Mouse (Mus musculus) liver, postnatal 0 days (tissue): ENCODE measurements at regions not wholly inside any gene's neighbourhood (a gene's known extent, or its start where the extent isn't known, plus 50 kb on each side); places are given as distances from the start of the nearest gene placed in this dataset.

ENCODE experiments used
- ATAC-seq: fragments of 200-750 bp; cut with Nextera tagmentation; 2 replicates; pipeline ENCODE4 v1.8.0; 2017; ENCODE audit warnings: mild to moderate bottlenecking, moderate library complexity
- DNase-seq: peaks from one replicate; pipeline ENCODE4 v3.0.0-alpha.2; 2016
- H3K27ac ChIP-seq: fragments of 300-500 bp; sonication (generic); 2 replicates; pipeline ENCODE4 v1.5.1; 2014; ENCODE audit warnings: antibody characterized with exemption, moderate library complexity, mild to moderate bottlenecking, low read depth
- H3K27me3 ChIP-seq: fragments of 300-500 bp; sonication (generic); 2 replicates; pipeline ENCODE4 v1.6.1; 2014; ENCODE audit warnings: low read length, control low read depth, mixed read lengths; ENCODE audit not compliant: insufficient read depth
- H3K36me3 ChIP-seq: fragments of 300-500 bp; sonication (generic); replicated peaks from 2 replicates; pipeline ENCODE4 v1.6.1; 2014; ENCODE audit warnings: mild to moderate bottlenecking, control low read depth, low read length, moderate library complexity, mixed read lengths; ENCODE audit not compliant: insufficient read depth
- H3K4me1 ChIP-seq: fragments of 300-500 bp; sonication (generic); 2 replicates; pipeline ENCODE4 v1.6.1; 2014; ENCODE audit warnings: antibody characterized with exemption, mild to moderate bottlenecking, control low read depth; ENCODE audit not compliant: insufficient read depth
- H3K4me2 ChIP-seq: fragments of 300-500 bp; sonication (generic); 2 replicates; pipeline ENCODE4 v1.6.1; 2014; ENCODE audit warnings: low read depth, mild to moderate bottlenecking, low read length, moderate library complexity, mixed read lengths
- H3K4me3 ChIP-seq: fragments of 300-500 bp; sonication (generic); 2 replicates; pipeline ENCODE4 v1.5.1; 2014; ENCODE audit warnings: low read depth, low read length
- H3K9ac ChIP-seq: fragments of 300-500 bp; sonication (generic); replicated peaks from 2 replicates; pipeline ENCODE4 v1.6.1; 2014; ENCODE audit warnings: mild to moderate bottlenecking, moderate library complexity
- H3K9me3 ChIP-seq: fragments of 300-500 bp; sonication (generic); 2 replicates; pipeline ENCODE4 v1.6.1; 2016; ENCODE audit warnings: mild to moderate bottlenecking, control low read depth, low read length, mixed read lengths
- CTCF ChIP-seq: sonication (generic); IDR thresholded peaks from 2 replicates; pipeline ENCODE4 v1.5.1; 2016; ENCODE audit warnings: antibody characterized with exemption, low read depth
- EP300 ChIP-seq: IDR thresholded peaks from 2 replicates; pipeline ENCODE4 v1.6.1; 2016; ENCODE audit warnings: antibody characterized with exemption, low read depth, mild to moderate bottlenecking
- WGBS: fragments of 180-500 bp; shearing (Covaris S2); extraction: QIAGEN DNeasy Blood & Tissue Kit; methylation state at CpG from one replicate; pipeline ENCODE4 v1.1.7; 2014; ENCODE audit not compliant: insufficient replicate concordance; 5-methylcytosine and 5-hydroxymethylcytosine counted together

DNA sequence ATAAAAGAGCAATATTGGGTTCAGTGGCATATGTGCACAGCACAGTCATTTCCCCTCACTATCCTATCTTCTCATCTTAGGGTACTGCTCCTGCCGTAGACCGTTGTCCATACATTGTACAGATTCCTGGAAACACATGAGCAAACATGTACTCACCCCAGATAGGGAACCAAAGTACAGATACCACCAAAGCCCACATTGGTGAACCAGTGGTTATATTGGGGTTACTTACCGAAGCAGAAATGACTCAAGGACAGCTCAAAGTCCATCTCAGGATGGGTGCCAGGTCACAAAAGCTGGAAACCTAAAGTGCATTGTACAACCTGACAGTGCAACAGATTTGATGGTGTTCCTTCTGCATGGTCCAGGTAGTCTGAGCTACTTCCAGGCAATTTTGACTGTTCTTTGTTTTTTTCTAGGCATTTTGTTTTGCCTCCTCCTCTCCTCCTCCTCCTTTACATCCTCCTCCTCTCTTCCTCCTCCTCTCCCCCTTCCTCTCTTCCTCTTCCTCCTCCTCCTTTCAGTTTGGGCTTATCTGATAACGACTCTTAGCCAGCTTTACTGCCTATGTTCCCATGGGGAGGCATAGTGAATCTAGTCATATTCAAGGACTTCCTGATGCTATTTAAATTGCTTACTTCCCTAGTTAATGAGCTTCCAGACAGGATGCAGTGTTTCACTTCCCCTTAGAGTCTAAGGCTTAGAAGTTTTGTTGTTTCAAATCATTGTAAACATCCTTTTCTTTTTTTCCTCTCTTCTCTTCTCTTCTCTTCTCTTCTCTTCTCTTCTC, 65.1 kb upstream of the Tab2 start:
- H3K36me3 ChIP-seq = no peaks in the 10 kb centered on the region
- TF ChIP-seq CTCF = no peak
- TF ChIP-seq EP300 = no peak
- no peak overlapping the region for H3K4me3 ChIP-seq
- no peaks in the 10 kb centered on the region for H3K27me3 ChIP-seq
- no peak overlapping the region for H3K9ac ChIP-seq
- H3K27ac ChIP-seq = no peak overlapping the region
- H3K4me2 ChIP-seq = no peak overlapping the region
- WGBS = 25% methylated on average over 4 of the region's 4 CpGs
- H3K9me3 ChIP-seq = no peaks in the 10 kb centered on the region
- no peak for DNase-seq
- peak; percentile 67 for ATAC-seq
- peaks cover 11% of the 10 kb centered on the region for H3K4me1 ChIP-seq

DNA sequence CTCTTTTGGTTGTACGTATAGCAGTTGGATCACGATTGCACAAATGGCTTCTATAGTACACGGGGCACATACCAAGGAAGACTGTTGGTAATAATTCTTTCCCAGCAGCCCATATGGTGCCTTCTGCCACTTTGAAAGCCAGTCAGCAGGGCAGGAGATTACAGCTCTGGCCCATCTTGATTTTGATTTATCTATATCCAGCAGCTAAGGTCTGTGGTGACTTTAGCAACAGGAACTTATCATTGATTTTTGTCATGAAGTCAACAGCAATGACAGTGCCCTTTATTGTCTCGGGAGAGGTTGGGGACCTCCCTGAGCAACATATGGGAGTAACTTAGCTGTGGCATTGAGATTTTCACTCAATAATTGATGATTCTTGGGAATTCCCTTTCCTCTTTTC, 64.1 kb upstream of the Tab2 start:
- peak; percentile 61 for ATAC-seq
- DNase-seq = no peak
- no peak overlapping the region for H3K4me2 ChIP-seq

DNA sequence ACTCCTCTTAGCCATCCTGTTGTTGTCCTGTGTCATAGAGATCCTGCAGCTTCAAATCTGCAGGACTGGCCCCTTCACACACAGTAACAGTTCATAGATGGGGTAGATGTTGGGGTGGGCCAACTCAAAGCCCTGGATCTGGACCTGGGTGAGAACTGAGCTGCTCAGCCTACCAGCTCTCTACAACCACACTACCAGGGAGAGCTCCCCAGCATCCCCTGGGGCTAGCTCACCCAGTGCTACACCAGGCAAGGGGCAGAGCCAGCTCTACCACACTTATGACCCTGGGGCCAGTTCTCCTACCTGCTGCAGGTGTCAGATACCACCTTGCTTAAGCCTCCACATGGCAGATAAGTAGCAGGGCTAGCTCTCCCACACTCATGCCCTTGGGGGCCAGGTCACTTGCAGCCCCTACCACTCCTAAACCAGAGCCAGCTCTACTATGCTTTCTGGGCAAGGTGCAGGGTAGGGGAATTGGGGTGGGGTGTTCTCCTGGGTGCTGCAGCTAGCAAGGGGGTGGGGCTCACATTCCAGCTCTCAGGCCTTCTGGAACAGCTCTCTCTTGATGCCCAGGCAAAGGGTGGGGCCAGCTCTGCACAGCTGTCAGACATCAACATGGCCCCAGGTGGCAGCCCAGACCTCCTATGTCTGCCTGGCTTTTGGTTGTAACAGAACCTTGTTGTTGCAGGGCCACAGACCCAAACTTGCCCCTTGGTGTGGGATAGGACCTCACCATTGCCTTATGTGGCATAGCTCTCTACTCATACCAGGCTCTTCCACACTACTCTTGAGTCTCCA, 62.4 kb upstream of the Tab2 start:
- ATAC-seq (no peak), DNase-seq (no peak)
- no peak overlapping the region for H3K4me2 ChIP-seq

More for the DNA sequence above, 64.1 kb upstream of the Tab2 start:
- Histone ChIP-seq H3K27me3 (no peaks in the 10 kb centered on the region), H3K4me3 (no peak overlapping the region), H3K36me3 (no peaks in the 10 kb centered on the region), H3K27ac (no peak overlapping the region), H3K9me3 (no peaks in the 10 kb centered on the region), H3K9ac (no peak overlapping the region), H3K4me1 (peaks cover 11% of the 10 kb centered on the region)
- WGBS = 49% methylated on average over 4 of the region's 4 CpGs
- TF ChIP-seq CTCF (no peak), EP300 (peak; percentile 67)

DNA sequence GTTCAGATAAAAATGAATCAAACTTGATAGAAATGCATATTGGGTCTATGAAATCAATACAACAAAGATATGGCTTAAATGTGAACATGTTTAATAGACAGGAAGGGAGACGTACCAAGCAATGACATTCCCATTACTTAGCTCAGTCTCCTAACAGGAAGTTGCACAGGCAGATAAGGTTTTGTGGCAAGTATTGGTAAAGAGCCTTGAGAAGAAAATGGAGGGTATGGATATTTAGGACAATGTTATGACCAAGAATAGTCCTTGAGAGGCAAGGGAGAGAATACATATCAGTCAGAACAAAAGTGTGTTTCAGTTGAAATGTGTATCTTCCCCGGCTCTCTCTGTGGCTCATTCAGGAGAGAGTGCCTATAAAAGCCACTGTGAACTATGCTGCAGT, 60.7 kb upstream of the Tab2 start:
- WGBS = 57% methylated on average over 2 of the region's 2 CpGs
- no peak overlapping the region for H3K4me3 ChIP-seq
- peaks cover 12% of the 10 kb centered on the region for H3K4me1 ChIP-seq
- no peak for TF ChIP-seq EP300
- no peak for TF ChIP-seq CTCF
- ATAC-seq (no peak), DNase-seq (no peak)
- H3K27me3 ChIP-seq = no peaks in the 10 kb centered on the region
- no peak overlapping the region for H3K9ac ChIP-seq
- no peak overlapping the region for H3K27ac ChIP-seq
- no peaks in the 10 kb centered on the region for H3K36me3 ChIP-seq
- no peak overlapping the region for H3K4me2 ChIP-seq
- no peaks in the 10 kb centered on the region for H3K9me3 ChIP-seq

More for the DNA sequence above, 62.4 kb upstream of the Tab2 start:
- Histone ChIP-seq H3K27ac (no peak overlapping the region), H3K4me3 (no peak overlapping the region), H3K9ac (no peak overlapping the region), H3K27me3 (no peaks in the 10 kb centered on the region), H3K36me3 (no peaks in the 10 kb centered on the region), H3K4me1 (peaks cover 11% of the 10 kb centered on the region), H3K9me3 (no peaks in the 10 kb centered on the region)
- no peak for TF ChIP-seq EP300
- no peak for TF ChIP-seq CTCF

DNA sequence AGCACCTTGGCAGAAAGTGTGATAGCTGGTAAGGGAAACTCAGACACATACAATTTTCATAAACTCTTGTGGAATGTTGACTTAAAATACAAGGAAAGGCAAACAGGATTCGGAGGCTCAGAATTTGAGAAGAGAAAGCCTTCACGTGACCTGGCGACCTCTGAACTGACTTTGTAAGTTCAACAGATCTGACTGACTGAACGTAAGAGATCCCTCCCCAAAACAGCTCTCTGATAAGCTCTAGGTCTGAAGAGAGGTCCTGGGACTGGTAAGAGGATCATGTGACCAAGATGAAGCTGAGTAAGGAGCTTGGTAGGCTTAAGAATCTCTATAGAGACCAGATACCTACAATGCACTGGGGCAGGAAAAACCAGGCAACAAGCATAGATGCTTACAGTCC, 55.7 kb upstream of the Tab2 start:
- Histone ChIP-seq H3K27me3 (no peaks in the 10 kb centered on the region), H3K27ac (no peak overlapping the region), H3K9me3 (no peaks in the 10 kb centered on the region), H3K36me3 (no peaks in the 10 kb centered on the region), H3K4me1 (peaks cover 13% of the 10 kb centered on the region), H3K4me3 (no peak overlapping the region), H3K4me2 (peak overlapping the region; percentile 6; the same call in 1 of the 2 replicates), H3K9ac (no peak overlapping the region)
- ATAC-seq (no peak), DNase-seq (no peak)
- TF ChIP-seq EP300 (no peak), CTCF (no peak)
- WGBS = 35% methylated on average over 4 of the region's 4 CpGs

DNA sequence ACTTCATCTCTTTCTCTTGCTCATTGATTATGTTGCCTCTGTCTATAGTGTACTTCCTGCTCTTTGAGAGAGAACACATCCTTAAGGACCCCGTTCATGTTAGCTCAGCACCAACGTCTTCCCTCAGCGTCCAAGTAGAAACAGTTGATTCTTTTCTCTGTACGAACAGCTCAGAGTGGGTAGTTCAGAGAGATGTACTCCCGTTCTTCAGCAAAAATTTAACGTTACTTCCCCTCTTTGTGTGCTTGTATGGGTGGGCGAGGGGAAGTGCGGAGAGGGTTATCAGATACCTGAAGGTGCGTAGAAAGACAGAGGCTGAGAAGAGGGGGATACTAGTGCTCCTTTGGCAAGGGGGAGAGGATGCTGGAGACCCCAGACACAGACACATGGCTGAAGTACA, 55.1 kb upstream of the Tab2 start:
- Histone ChIP-seq H3K27me3 (no peaks in the 10 kb centered on the region), H3K9ac (no peak overlapping the region), H3K36me3 (no peaks in the 10 kb centered on the region), H3K4me2 (peak overlapping the region; percentile 6; the same call in 1 of the 2 replicates), H3K4me1 (peaks cover 13% of the 10 kb centered on the region), H3K4me3 (no peak overlapping the region), H3K27ac (no peak overlapping the region), H3K9me3 (no peaks in the 10 kb centered on the region)
- ATAC-seq (no peak), DNase-seq (no peak)
- WGBS = 32% methylated on average over 9 of the region's 9 CpGs
- TF ChIP-seq CTCF = no peak
- TF ChIP-seq EP300 = no peak
